Mouse (Mus musculus) neural tube, embryonic 11.5 days (tissue): ENCODE results near the gene Antxr1. TPM values are rescaled to one million over a fixed set of nuclear protein-coding genes. Genes with fewer than 3 reads are reported as not detected.
A peak's percentile ranks its signal among the peaks of the same experiment; 100 is the strongest.

Source experiments
- ATAC-seq: fragments of 200-750 bp; cut with Nextera tagmentation; 2 replicates; pipeline ENCODE4 v1.8.0; 2017; ENCODE audit warnings: moderate number of reproducible peaks, mild to moderate bottlenecking, moderate TSS enrichment, moderate library complexity; ENCODE audit not compliant: insufficient read depth, low FRiP score, low TSS enrichment
- DNase-seq: peaks from one replicate; pipeline ENCODE4 v3.0.0-alpha.2; 2015; ENCODE audit warnings: low spot score
- H3K27ac ChIP-seq: fragments of 300-500 bp; sonication (generic); 2 replicates; pipeline ENCODE4 v1.5.1; 2014; ENCODE audit warnings: low read depth, mild to moderate bottlenecking, low read length
- H3K27me3 ChIP-seq: fragments of 300-500 bp; sonication (generic); 2 replicates; pipeline ENCODE4 v1.6.1; 2014; ENCODE audit warnings: mild to moderate bottlenecking, low read length, mixed read lengths; ENCODE audit not compliant: control insufficient read depth, insufficient read depth
- H3K36me3 ChIP-seq: fragments of 300-500 bp; sonication (generic); 2 replicates; pipeline ENCODE4 v1.6.1; 2014; ENCODE audit warnings: mild to moderate bottlenecking, low read length, moderate library complexity, mixed read lengths; ENCODE audit not compliant: control insufficient read depth, insufficient read depth
- H3K4me1 ChIP-seq: fragments of 300-500 bp; sonication (generic); 2 replicates; pipeline ENCODE4 v1.6.1; 2014; ENCODE audit warnings: low read length, mixed read lengths; ENCODE audit not compliant: control insufficient read depth, insufficient read depth
- H3K4me2 ChIP-seq: fragments of 300-500 bp; sonication (generic); 2 replicates; pipeline ENCODE4 v1.6.1; 2014; ENCODE audit warnings: low read depth, mild to moderate bottlenecking, moderate library complexity
- H3K4me3 ChIP-seq: fragments of 300-500 bp; sonication (generic); 2 replicates; pipeline ENCODE4 v1.5.1; 2014; ENCODE audit warnings: low read depth, low read length
- H3K9ac ChIP-seq: fragments of 300-500 bp; sonication (generic); 2 replicates; pipeline ENCODE4 v1.6.1; 2014; ENCODE audit warnings: mild to moderate bottlenecking, low read length
- H3K9me3 ChIP-seq: fragments of 300-500 bp; sonication (generic); 2 replicates; pipeline ENCODE4 v1.6.1; 2016; ENCODE audit warnings: low read length; ENCODE audit not compliant: control insufficient read depth
- WGBS: fragments of 180-500 bp; shearing (Covaris S2); extraction: QIAGEN DNeasy Blood & Tissue Kit; methylation state at CpG from one replicate; pipeline ENCODE4 v1.1.7; 2014; 5-methylcytosine and 5-hydroxymethylcytosine counted together
- polyA plus RNA-seq: library from polyadenylated mRNA; unstranded; fragments of >200 nt; fragmentation: Nextera tagmentation; extraction: Ambion mirVana; gene quantifications from 2 replicates; pipeline ENCODE4 v1.2.1, GENCODE M21; 2014

Gene Antxr1
- polyA plus RNA-seq, 1 experiment from 2014 or later = 6.0 TPM

DNA sequence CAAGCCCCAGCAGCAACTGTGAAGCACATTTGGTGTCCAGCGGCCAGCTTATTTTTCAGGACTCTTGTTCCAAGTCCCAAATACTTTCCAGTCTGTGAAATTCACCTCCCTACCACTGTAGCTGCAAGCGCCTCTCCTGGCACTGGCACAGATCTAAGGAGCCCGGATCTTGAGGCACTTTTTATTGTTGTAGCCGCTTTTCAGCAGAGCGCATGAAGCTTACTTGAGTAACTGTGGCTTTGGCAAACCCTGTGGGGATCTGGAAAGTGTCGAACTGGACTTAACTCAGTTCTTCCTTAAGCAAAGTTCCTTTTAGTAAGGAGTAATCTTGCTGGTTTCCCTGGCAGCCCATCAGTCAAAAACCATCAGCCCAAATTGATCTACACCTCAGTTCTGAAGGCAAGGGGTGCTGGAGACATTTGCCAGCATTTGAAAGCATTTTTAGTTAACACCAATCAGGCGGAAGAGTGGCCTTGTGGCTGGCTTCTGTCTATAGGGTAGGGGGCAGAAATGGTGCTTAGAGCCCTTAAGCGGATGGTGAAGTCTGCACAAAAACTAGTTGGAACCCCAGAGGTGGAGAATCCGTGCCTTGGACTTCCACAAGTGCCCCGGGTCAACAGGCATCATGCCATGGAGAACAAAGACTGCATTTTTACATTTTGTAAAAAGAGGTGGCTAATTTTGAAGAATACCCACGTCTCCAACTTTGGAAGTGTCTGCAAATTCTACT is 1.1 kb downstream of the Antxr1 start:
- no peak for ATAC-seq
- WGBS = 12% methylated on average over 11 of the region's 11 CpGs
- H3K27me3 ChIP-seq = no peaks in the 10 kb centered on the region
- H3K9me3 ChIP-seq = no peaks in the 10 kb centered on the region
- peak overlapping the region; percentile 76 for H3K4me3 ChIP-seq
- H3K9ac ChIP-seq = peak overlapping the region; percentile 88
- peak overlapping the region; percentile 79 for H3K4me2 ChIP-seq
- H3K36me3 ChIP-seq = no peaks in the 10 kb centered on the region
- no peak overlapping the region for H3K27ac ChIP-seq
- peak; percentile 40 for DNase-seq
- H3K4me1 ChIP-seq = no peaks in the 10 kb centered on the region

DNA sequence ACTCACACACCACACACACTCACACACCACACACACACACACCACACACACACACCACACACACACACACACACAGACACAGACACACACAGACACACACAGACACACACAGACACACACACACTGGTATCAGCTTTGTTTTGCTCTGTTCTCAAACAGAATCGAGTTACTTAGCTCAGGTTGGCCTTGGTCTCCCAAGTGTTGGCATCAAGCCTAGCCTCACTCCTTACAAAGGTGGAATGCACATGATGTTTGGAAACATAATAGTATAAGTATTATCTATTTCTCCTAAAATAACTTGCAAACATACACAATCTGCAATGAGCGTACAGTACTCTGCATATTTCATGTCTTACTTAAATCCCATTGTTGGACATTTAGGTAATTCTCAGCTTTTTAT is 3.2 kb downstream of the Antxr1 start:
- DNase-seq = no peak
- Histone ChIP-seq H3K27ac (no peak overlapping the region), H3K36me3 (no peaks in the 10 kb centered on the region), H3K27me3 (no peaks in the 10 kb centered on the region), H3K4me1 (no peaks in the 10 kb centered on the region), H3K4me2 (no peak overlapping the region), H3K4me3 (no peak overlapping the region), H3K9ac (no peak overlapping the region), H3K9me3 (no peaks in the 10 kb centered on the region)
- no peak for ATAC-seq
- WGBS = 91% methylated on average over 2 of the region's 2 CpGs

DNA sequence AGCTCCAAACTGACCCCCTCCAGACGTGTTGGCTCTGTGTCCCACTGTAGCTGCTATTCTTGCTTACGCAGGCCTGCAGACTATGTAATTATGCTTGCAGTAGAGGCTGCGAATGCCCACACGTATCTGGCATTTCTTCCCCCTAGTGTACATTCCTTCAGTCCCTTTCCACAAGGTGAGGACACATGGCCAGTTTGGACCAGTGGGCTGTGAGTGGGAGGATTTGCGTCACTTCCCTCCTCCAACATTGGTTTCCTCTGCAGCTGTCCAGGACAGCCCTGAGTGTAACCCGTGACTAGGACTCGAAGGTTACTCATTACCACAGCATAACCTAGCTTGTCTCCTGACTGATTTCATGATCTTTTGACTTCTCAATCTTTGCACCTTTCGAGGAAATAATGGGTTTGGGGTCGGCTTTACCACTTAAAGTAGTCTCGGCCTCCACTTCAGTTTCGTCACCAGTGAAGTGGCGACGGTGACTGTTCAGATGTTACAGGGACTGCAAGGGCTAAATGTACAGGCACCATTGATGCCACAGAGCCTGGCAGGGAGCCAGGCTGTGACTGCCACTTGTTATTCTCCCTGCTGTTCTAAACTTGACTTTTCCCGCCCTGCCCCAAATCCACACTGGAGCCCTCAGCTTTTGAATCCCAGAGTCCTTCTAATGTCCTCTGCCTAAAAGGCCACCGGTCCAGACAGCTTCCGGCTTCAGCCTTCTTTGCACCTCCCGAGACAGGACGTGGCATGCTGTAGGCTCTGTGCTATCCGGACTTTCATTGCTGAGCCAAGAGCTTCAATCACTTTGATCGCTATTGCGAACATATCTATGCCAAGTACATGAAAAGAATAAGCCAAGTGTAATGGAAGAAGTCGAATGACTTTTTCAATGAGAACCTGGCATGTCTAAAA is 7.1 kb downstream of the Antxr1 start:
- no peaks in the 10 kb centered on the region for H3K4me1 ChIP-seq
- no peak for ATAC-seq
- H3K27me3 ChIP-seq = no peaks in the 10 kb centered on the region

DNA sequence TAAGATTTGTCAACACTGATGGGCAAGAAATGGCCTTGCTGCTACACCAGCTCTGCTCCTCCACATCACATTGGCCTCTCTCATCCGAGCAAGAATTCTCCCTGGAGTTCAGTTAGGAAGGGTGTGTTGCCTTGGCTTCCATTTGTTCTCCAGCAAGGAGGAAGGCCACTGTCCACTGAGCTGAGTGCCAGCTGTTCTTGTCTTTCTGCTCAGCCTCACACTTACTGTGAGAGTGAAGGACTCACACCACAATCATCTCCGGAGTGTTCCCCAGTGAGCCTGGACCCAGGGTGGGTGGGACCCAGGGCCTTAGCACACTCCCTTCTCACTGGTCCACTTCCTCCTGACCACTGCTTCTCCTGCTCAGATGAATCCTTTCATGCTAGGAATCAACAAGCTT is 8.7 kb downstream of the Antxr1 start:
- Histone ChIP-seq H3K27me3 (no peaks in the 10 kb centered on the region), H3K9me3 (no peaks in the 10 kb centered on the region), H3K4me2 (no peak overlapping the region), H3K9ac (no peak overlapping the region), H3K4me3 (no peak overlapping the region), H3K36me3 (no peaks in the 10 kb centered on the region), H3K4me1 (no peaks in the 10 kb centered on the region), H3K27ac (no peak overlapping the region)
- no peak for ATAC-seq
- DNase-seq = no peak
- WGBS = 79% methylated on average over 2 of the region's 2 CpGs

More for the DNA sequence above, 7.1 kb downstream of the Antxr1 start:
- Histone ChIP-seq H3K36me3 (no peaks in the 10 kb centered on the region), H3K4me3 (no peak overlapping the region), H3K4me2 (no peak overlapping the region), H3K9ac (no peak overlapping the region), H3K27ac (no peak overlapping the region), H3K9me3 (no peaks in the 10 kb centered on the region)
- WGBS = 86% methylated on average over 22 of the region's 22 CpGs
- DNase-seq = no peak

DNA sequence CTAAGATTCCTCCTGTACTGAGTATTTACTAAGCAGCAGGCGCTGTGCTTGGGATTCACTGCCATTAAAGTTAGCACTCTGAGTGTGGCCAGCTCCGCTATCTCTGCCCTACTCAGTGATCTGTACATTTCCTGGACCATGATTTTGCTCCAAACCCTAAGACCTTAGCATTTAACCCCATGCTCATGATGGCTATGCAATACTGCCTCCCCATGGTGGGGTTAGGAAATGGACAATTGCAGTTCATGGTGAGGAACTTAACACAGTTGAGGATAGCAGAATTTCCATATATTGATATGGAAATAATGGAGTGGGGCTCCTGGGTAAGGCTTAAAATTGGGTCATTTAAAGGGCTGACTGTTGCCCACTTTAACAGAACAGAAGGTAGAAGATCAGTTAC is 12.2 kb downstream of the Antxr1 start:
- Histone ChIP-seq H3K4me2 (no peak overlapping the region), H3K4me1 (no peaks in the 10 kb centered on the region), H3K4me3 (no peak overlapping the region), H3K36me3 (no peaks in the 10 kb centered on the region), H3K9me3 (no peaks in the 10 kb centered on the region), H3K27me3 (no peaks in the 10 kb centered on the region), H3K9ac (no peak overlapping the region), H3K27ac (no peak overlapping the region)
- ATAC-seq = no peak
- 89% methylated on average over 2 of the region's 2 CpGs for WGBS
- no peak for DNase-seq

DNA sequence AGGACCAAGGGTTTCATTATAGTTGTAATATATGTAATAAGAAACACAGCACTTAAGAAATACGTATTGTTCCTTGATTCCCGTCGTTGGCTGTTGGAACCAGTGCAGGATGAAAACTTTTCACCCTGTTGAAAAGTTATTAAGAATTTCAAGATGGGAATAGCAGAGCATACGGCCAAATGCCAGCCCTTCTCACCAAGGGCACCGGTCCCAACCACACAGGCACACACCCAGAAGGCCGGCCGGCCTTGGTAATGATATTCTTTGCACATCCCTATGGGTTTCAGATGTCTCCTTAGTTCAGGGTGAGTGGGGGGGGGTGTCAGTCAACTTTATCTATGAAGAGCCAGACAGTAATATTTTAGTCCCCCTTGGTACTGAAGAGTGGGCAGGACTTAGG is 17.0 kb downstream of the Antxr1 start:
- H3K27ac ChIP-seq = no peak overlapping the region
- no peak overlapping the region for H3K4me2 ChIP-seq
- H3K4me1 ChIP-seq = no peaks in the 10 kb centered on the region
- DNase-seq (no peak), ATAC-seq (no peak)
- no peaks in the 10 kb centered on the region for H3K36me3 ChIP-seq
- 93% methylated on average over 7 of the region's 7 CpGs for WGBS
- no peaks in the 10 kb centered on the region for H3K27me3 ChIP-seq
- no peak overlapping the region for H3K9ac ChIP-seq
- no peaks in the 10 kb centered on the region for H3K9me3 ChIP-seq
- H3K4me3 ChIP-seq = no peak overlapping the region

DNA sequence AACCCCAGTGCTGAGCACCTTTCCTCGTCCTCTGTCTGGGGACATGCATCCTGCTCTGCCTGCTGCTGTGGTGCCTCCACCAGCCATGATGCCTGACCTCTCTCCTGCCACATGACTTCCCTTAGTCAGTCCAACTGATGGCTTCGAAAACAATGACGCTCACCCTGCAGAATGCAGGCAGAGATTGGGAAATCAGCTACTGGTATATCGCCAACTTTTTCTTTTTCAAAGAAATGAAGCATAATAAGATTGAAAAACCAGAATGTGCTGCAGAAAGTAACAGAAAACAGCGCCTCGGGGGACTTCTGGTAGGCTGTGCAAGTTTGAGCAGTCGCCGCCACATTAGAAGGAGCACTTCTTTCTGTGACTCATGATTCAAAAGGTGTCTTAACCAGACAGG is 18.7 kb downstream of the Antxr1 start:
- DNase-seq (no peak), ATAC-seq (no peak)
- Histone ChIP-seq H3K36me3 (no peaks in the 10 kb centered on the region), H3K9ac (no peak overlapping the region), H3K27ac (no peak overlapping the region), H3K4me1 (no peaks in the 10 kb centered on the region), H3K27me3 (no peaks in the 10 kb centered on the region), H3K9me3 (no peaks in the 10 kb centered on the region), H3K4me3 (no peak overlapping the region), H3K4me2 (no peak overlapping the region)
- 91% methylated on average over 8 of the region's 8 CpGs for WGBS

DNA sequence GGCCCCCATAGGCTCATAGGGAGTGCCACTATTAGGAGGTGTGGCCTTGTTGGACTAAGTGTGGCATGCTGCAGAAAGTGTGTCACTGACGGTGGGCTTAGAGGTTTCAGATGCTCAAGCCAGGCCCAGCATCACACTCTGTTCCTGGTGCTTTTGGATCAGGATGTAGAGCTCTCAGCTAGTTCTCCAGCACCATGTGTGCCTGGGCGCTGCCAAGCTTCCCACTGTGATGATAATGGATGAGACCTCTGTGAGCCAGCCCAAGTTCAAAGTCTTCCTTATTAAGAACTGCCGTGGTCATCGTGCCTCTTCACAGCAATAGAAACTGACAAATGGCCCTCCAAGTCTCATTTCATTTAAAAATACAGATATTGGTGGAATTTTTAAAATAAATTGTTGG is 22.9 kb downstream of the Antxr1 start:
- no peaks in the 10 kb centered on the region for H3K36me3 ChIP-seq
- no peaks in the 10 kb centered on the region for H3K27me3 ChIP-seq
- H3K4me2 ChIP-seq = no peak overlapping the region
- H3K4me3 ChIP-seq = no peak overlapping the region
- no peak for DNase-seq
- H3K9me3 ChIP-seq = no peaks in the 10 kb centered on the region
- WGBS = 68% methylated on average over 4 of the region's 4 CpGs
- no peak overlapping the region for H3K27ac ChIP-seq
- H3K4me1 ChIP-seq = no peaks in the 10 kb centered on the region
- no peak for ATAC-seq
- H3K9ac ChIP-seq = no peak overlapping the region

DNA sequence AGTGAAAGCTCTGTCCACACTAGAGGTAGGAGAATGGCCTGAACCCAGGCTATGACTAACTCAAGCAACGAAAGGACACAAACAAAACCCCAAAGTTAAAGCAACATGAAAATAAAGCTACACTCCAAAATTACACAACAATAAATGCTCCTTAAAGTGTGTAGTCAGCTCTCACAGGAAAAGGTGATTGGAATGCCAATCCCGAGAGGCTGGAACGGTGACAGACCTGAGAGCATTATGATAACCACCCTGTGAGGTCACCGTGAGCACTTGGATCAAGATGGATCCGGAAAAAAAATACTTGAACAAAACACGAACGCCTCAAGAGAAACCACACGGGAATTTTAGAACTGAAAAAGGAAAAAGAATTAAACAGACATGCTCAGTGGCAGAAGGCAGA is 31.1 kb downstream of the Antxr1 start:
- H3K36me3 ChIP-seq = no peaks in the 10 kb centered on the region
- no peaks in the 10 kb centered on the region for H3K4me1 ChIP-seq
- H3K9ac ChIP-seq = no peak overlapping the region
- H3K9me3 ChIP-seq = no peaks in the 10 kb centered on the region
- H3K27me3 ChIP-seq = no peaks in the 10 kb centered on the region
- DNase-seq = no peak
- H3K4me3 ChIP-seq = no peak overlapping the region
- no peak for ATAC-seq
- no peak overlapping the region for H3K27ac ChIP-seq
- 93% methylated on average over 8 of the region's 8 CpGs for WGBS
- no peak overlapping the region for H3K4me2 ChIP-seq
